8 mouse cellular contexts compared by ENCODE assay signal in genomic region chr17:84791156-84791555, GRCm38 (mm10). TPM values are rescaled to one million over a fixed set of nuclear protein-coding genes. Genes with fewer than 3 reads are reported as not detected.
DNase-seq lines count a peak whose midpoint lies in the region; ATAC-seq lines count a peak whose summit lies in the region.

No protein-coding gene starts in this region.

- peak overlapping the region; percentile 87 for H3K4me2 ChIP-seq in limb, embryonic 15.5 days
- peak overlapping the region; percentile 95 for H3K4me2 ChIP-seq in neural tube, embryonic 13.5 days

- ATAC-seq in limb, embryonic 15.5 days (ENCODE audit: insufficient number of reproducible peaks, low FRiP score, low TSS enrichment, low read depth), result no peak
- ATAC-seq in neural tube, embryonic 13.5 days (ENCODE audit: low read depth), result peak; percentile 42

- 3% methylated on average over 8 of the region's 8 CpGs for WGBS in limb, embryonic 15.5 days
- 3% methylated on average over 8 of the region's 8 CpGs for WGBS in neural tube, embryonic 13.5 days

- H3K36me3 ChIP-seq in limb, embryonic 15.5 days, result peaks cover 8% of the 10 kb centered on the region
- no peaks in the 10 kb centered on the region for H3K36me3 ChIP-seq in neural tube, embryonic 13.5 days

- no peaks in the 10 kb centered on the region for H3K9me3 ChIP-seq in limb, embryonic 15.5 days
- H3K9me3 ChIP-seq in neural tube, embryonic 13.5 days, result no peaks in the 10 kb centered on the region

- H3K4me3 ChIP-seq in limb, embryonic 15.5 days, result peak overlapping the region; percentile 94
- H3K4me3 ChIP-seq in neural tube, embryonic 13.5 days, result peak overlapping the region; percentile 99

- H3K4me1 ChIP-seq in limb, embryonic 15.5 days, result peaks cover 21% of the 10 kb centered on the region
- H3K4me1 ChIP-seq in neural tube, embryonic 13.5 days (replicated peaks), result peaks cover 29% of the 10 kb centered on the region

- peak; percentile 8 for DNase-seq in left cerebral cortex, adult 11 months (ENCODE audit: low spot score)
- no peak for DNase-seq in left cerebral cortex, postnatal 25 days (ENCODE audit: low spot score in 2 of 2)
- peak; percentile 19 for DNase-seq in c-Kit-positive CD71-negative TER-119-negative erythroid progenitor cells, embryonic 14.5 days (ENCODE audit: low read depth)
- DNase-seq in gonadal fat pad, adult 2 months (ENCODE audit: low read depth), result peak; percentile 20
- DNase-seq in frontal cortex, postnatal 36 days (ENCODE audit: low spot score in 2 of 2), result no peak
- no peak for DNase-seq in frontal cortex, adult 2 months (ENCODE audit: extremely low spot score in 1 of 2, low spot score in 1 of 2)

- H3K9ac ChIP-seq in limb, embryonic 15.5 days, result peak overlapping the region; percentile 91
- H3K9ac ChIP-seq in neural tube, embryonic 13.5 days, result peak overlapping the region; percentile 94

- H3K27me3 ChIP-seq in limb, embryonic 15.5 days, result no peaks in the 10 kb centered on the region
- H3K27me3 ChIP-seq in neural tube, embryonic 13.5 days, result no peaks in the 10 kb centered on the region

- intact Hi-C loops in left cerebral cortex, postnatal 25 days (cut with DNase I), result loop anchor here (2.0 to 5.0 kb wide), 2 partner anchors 86 to 300 kb away; partner anchors contain the start of genes Camkmt and Prepl

- peak overlapping the region; percentile 83 for H3K27ac ChIP-seq in limb, embryonic 15.5 days
- peak overlapping the region; percentile 88 for H3K27ac ChIP-seq in neural tube, embryonic 13.5 days (replicated peaks)

RNA-seq across cellular contexts. Expression of gene Lrpprc, which starts 0.6 kb away (rescaled TPM):
- 10 to 100 TPM; 60.1 TPM for total RNA-seq in left cerebral cortex, postnatal 25 days (2021)
- 8.1 and 9.4 TPM in 2 replicates for polyA plus RNA-seq in gonadal fat pad, adult 2 months (2012; rRNA removed)
- 33.7 and 36.2 TPM in 2 replicates for polyA plus RNA-seq in limb, embryonic 15.5 days (2015; fragmentation: Nextera tagmentation; extraction: Ambion mirVana)
- polyA plus RNA-seq in neural tube, embryonic 13.5 days (2015; fragmentation: Nextera tagmentation; extraction: Ambion mirVana), result 42.6 and 48.2 TPM in 2 replicates
- polyA plus RNA-seq in frontal cortex, adult 2 months (2012; rRNA removed), result 31.8 and 35.5 TPM in 2 replicates

Comparison
In these comparisons a context has a peak if more than half of its experiments do, and no peak if none do; other contexts are left out.
1. DNase-seq: peak in left cerebral cortex, adult 11 months (single experiment), c-Kit-positive CD71-negative TER-119-negative erythroid progenitor cells, embryonic 14.5 days (single experiment) and gonadal fat pad, adult 2 months (single experiment); none in left cerebral cortex, postnatal 25 days (0 of 2), frontal cortex, postnatal 36 days (0 of 2) and frontal cortex, adult 2 months (0 of 2).